Mouse (Mus musculus): ENCODE results near the gene Gpr160.

- TF ChIP-seq CTCF (IDR thresholded peaks at IDR 0.05; ENCODE audit: extremely low read depth, insufficient read length, insufficient replicate concordance, low read depth, low read length) (no peak), POLR2A (IDR thresholded peaks at IDR 0.05; ENCODE audit: low read depth, low read length) (no peak)
These were observed 37.1 kb upstream of the Gpr160 start for GRCm38 (mm10) chr3:30818630-30819125.
